Mouse (Mus musculus) layer of hippocampus, postnatal 25 days (tissue): ENCODE measurements around the gene Rars2. TPM values are rescaled to one million over a fixed set of nuclear protein-coding genes. Genes with fewer than 3 reads are reported as not detected.
"Not testable (repeated sequence)": the region's sequence is repeated elsewhere in the genome, so short reads cannot be mapped to it uniquely, and the experiment has no call there.

Source experiments
- DNase-seq, 2 experiments: peaks; one replicate each; pipeline ENCODE4 v3.0.0; 2022; ENCODE audit warnings: mixed read lengths in 2 of 2, low spot score in 1 of 2; ENCODE audit errors: extremely low spot score in 1 of 2
- total RNA-seq, 2 experiments: library from RNA; stranded (reverse); gene quantifications; 2 replicates each; pipeline ENCODE4 v1.2.3; 2021

The Rars2 gene
- 10 to 100 TPM; 22.6 to 33.8 TPM for total RNA-seq

DNA sequence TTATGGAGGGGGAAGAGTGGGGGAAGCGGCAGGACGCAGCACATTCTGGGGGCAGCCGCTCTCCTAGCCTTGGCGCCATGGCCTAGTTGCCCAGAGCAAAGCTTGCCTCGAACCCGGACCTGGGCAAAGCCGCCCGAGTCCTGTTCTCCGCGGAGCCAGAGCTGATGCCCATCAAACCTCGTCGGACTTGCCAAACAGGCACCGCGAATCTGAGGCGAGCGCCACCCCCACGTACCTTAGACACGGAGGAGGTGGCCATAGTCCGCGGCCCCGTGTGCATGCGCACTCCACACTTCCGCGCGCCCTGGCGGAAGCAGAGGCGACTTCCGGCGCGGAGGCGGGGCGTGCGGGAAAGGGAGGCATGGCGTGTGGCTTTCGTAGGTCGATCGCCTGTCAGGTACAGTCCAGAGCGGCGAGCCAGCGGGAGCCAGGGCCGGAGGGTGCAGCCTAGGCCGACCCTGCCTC is at the start of gene Rars2, which contains the start of gene Orc3:
Rars2 (plus strand) TSS at position 328 of the 465 bp plus-strand sequence.
Orc3 (minus strand) TSS at position 315 of the 465 bp plus-strand sequence.
- DNase-seq, result peak; percentile 87 to 89

DNA sequence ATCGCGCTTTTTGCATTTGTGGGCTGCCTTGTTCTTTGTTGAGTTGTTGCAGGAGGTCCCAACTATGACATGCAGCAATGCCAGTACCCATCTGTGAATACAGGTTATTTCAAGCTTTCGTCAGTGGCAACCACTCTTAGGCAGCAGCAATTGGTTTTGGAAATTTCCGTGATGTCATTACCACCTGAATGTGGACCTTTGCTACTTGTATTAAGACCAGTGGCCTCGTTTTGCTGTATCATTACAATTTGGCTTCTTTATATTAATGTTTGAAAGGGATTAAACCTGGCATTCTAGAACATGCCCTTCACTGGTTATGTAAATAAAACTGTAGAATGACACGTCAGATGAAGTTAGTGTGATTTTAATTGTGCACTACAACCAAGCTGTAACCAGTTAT is 48.5 kb upstream of the Rars2 start:
- DNase-seq, result no peak

DNA sequence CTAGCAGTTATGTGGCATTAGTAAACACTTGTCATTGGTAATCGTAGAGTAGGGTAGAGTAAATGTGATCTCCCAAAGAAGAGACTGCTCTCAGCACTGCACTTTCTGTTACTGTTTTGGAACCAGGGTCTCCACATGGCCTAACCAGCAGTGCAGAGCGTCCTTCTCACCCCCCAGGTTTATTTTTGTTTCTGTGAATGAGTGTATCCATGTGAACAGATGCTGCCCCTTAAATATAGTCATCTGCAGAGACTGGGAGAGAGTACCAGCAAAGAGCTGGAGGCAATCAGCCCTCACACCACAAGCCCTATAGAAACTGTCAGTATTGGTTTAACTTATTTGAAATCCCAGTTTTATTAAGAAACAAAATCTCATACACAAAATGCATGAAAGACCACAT is 41.9 kb upstream of the Rars2 start:
- no peak for DNase-seq

DNA sequence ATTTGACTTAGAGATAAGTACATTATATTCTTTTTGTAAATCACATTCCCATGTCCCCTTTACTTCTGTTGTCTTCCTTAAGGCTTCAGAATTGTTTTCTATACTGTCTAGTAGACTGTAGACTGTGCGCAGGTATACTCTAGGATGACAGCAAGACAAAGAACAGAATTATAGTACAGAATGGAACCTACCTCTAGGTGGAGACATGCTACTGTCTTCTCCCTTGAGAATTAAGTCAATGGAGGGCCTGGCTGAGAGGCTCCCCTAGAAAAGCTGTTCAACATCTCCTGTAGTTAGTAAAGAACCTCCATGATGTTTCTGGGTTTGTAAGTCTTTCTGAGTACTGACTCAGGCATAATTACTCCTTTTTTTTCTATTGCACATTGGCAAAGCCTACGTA is 37.7 kb upstream of the Rars2 start:
- DNase-seq, result no peak

DNA sequence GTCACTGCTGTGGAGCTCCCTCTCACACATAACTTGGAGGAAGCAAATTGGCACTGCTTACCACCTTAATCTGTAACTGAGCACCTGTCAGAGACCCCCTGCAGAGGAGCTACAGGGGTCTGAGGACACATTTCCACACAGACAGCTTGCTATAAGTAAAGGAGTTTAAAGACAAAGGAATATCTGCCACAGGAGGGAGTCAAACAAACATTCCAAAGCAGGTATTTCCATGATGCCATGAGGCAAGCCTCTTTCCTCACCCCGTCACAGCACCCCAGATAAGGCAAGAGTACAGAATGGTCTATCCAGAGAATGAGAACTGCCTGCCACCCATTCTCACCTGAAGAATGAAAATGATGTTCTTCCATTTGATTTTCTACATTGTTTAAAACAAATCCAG is 35.5 kb upstream of the Rars2 start:
- no peak for DNase-seq

DNA sequence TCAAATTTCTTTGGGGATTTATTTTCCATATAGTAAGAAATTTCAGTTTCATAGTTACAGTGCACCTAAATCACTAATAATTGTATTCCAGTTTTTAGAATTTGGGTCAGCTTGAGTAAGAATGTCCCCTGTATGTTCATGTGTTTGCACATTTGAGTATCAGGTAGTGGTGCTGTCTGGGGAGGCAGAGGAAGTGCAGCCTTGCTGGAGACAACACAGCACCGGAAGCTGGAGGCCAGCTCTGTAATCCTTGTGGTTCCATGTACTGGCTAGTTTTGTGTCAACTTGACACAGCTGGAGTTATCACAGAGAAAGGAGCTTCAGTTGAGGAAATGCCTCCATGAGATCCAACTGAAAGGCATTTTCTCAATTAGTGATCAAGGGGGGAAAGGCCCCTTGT is 33.3 kb upstream of the Rars2 start:
- not testable (repeated sequence) for DNase-seq

DNA sequence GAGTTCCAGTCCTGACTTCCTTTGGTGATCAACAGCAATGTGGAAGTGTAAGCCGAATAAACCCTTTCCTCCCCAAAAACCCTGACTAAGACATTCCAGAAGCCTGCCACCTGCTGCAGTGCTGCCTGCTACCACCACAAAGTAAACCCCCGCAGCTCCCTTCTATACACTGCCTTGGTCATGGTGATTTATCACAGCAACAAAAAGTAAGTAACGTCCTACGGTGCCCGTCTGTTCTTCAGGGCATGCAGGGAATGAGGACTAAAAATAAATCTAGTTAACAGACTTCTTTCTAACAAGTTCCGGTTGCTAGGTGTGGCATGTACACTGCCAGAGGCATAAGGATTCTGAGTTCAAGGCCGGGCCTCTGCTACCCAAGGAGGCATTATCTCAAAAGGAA is 32.8 kb upstream of the Rars2 start:
- no peak for DNase-seq

DNA sequence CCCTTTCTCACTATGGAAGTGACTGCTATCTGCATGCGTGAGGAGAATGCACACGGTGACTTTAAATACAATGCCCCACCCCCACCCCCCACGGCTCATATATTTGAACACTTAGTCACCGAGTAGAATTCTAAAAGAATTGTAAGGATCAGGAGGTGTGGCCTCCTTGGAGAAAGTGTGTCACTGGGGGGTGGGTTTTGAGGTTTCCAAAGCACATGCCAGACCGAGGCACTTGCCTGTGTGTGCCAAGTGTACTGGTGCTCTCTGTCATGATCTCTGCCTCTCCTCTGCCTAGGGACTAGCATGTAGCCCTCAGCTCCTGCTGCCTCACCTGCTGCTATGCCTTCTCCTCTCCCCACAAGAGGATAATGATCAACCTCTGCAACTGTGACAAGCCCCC is 32.3 kb upstream of the Rars2 start:
- no peak for DNase-seq

DNA sequence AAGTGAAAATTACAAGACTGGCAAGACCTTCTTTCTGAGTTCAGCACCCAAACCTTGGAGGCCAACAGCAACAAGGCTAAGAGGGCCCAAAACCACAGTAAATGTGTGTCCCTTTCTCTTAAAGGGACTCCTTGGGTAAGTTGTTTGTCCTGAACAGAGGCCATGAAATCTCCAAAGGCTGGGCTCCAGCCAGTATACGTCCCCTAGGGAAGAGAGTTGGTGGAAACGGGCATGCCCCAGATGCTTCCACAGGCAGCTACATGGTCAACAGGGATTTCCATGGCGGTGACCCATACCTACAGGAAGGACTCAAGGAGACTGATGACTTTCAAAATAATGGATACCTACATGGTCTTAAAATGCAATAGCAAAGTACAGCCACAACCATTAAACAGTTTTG is 31.3 kb upstream of the Rars2 start:
- no peak for DNase-seq

DNA sequence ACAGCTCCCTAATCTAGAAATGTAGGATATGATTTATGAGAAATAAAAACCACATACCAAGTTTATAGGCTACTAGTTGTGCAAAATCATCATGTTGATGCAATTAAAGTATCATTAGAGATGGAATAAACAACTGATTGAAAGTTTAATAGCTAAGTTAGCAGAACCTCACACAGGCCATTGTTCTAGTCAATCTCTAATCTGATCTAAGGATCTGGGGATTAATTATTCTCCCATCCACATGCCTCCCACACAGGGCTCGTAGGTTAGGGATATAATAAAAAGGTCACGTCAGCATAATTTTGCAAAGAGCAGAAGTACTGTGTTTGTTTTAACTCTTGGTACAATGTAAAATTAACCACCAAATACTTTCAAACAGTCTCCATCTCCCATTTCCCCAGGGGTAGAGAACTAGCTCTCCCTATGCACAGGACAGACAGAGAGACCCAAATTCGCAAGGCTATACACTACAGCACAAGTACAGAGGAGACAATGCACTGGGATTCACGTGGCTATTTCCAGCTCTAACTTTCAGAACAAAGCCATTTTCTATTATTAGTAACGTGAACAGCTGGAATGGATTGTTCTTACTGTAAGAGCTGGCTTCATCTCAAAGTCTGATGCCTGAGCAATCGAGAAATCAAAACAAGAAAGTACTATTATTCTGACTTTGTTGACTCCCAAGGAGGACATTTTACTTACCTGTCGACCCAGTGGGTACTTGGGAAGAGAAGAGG is 29.7 kb upstream of the Rars2 start:
- DNase-seq, result no peak

DNA sequence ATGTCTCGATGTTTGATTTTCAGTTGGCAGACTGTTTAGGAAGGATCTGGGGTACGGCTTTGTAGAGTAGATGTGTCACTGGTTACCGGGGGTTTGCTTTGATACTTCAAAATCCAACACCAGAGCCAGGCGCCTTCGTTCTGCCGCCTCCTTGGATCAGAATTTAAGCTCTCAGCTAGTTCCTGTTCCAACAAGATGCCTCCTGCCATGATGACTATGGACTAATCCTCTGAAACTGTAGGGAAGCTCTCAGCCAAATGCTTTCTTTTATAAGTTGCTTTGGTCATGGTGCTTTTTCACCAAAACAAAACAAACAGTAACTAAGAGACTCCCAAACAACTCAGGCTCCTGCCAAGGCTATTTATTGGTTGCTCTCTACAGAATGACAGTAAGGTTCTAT is 11.6 kb upstream of the Rars2 start:
- no peak for DNase-seq

DNA sequence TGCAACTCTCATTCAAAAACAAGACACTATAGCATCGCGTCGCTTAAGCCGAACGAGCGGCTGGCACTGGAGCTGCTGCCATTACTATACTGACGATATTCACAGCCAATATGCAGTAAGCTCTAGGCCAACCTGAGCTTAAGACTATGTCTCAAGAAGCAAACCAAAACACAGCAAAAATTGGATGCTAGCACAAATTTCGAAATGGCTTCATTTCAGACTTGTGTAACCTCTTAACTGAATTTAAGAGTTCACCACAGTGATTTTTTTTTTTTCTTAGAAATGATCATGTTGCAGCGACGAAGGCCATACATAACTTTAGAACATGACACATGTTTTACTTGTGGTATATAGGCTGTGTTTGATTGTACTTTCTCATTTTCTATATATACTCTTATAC is 8.1 kb upstream of the Rars2 start:
- DNase-seq, result no peak

DNA sequence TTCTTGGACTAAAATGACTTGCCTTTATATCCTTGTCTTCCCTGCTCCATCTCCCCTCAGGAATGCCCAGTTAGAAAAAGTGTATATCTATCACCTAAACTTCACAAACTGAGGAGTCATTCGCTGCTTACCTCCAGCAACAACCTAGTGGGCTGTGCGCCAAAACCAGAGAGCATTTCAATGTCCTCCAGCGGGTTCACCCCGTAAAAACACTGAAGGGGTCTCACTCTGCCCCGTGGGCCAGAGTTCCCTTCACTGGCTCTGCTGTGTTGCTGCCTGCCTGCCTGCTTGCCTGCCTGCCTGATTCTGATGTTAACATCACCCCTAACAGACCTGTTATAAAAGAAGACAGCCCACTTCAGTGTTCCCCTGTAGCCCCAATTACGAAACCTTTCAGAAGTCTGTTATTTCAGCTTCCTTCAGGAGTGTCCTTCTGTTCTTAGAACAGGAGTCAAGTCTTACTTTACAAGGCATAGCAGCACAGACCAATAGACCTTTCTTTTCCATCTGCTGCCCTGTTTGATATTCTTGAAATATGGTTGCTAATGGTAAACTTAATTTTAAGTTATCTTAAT is 1.1 kb upstream of the Rars2 start:
- DNase-seq, result no peak

DNA sequence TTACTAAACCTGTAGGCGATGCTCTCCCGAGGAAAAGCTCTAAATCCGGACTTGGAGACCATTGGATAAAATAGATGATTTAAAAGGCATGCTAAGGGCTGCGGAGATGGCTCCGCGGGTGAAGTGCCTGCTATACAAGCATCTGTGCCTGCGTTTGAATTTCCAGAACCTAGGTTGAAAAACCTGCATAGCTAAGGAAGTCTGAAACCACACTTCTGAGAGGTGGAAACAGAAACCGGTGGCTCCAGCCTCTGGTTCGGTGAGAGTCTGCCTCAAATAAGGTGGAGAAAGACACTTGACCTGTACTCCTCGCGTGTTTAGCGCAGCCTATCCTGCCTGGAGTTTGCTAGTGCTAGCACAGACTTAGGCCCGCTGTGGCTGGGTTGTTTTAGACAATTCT is 546 bp downstream of the Rars2 start:
- DNase-seq, result peak in 1 of 2 experiments; percentile 13

DNA sequence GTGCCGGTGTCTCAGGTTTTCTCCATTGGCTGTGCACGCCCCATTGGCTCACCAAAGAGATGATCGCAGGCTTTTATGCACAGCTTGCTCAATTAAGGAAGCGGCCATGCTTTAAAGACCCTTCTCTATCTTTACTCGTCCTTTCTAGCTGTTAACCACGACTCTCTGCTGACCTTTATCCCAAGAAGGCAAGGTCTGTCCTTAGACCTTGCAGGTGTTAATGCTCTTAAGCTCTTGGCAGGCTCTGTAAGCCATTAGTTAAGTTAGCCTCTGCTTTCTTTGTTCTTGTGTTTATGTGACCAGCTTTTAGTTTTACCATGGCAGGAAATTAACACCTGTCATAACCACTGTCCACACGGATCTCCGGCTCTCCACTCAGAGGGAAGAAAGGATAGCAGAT is 1.4 kb downstream of the Rars2 start:
- DNase-seq, result no peak

DNA sequence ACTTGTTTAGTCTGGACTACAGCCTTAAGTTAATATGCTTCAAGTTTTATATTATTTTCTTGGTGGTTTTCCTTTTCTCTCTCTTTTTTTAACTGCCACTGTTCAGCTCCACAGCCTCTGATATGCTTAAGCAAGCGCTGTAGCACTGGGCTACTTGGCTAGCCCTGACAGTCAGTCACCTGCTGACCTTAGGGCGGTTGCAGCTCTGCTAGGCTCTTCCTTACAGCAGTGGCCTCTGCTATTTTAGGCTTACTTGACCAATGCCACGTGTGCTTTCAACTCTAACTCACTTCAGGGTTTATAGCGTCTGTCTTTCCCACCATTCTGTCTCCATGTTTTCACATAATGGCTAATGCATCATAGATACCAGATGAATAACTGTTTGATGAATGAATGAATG is 10.8 kb downstream of the Rars2 start:
- no peak for DNase-seq

DNA sequence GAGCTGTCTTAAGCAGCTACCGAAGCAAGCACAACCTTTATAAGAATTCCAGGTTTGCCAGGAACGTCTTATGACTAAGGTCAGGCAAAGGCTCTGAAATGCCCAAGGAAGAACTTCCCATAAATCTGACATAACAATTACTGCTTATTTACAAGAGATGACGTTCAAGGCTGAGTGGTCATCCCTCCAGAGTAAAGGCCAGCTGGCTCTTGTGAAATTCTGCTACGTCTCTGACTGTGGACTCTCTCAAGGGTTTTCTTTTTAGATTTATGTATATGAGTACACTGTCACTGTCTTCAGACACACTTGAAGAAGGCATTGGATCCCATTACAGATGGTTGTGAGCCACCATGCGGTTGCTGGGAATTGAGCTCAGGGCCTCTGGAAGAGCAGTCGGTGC is 11.6 kb downstream of the Rars2 start:
- DNase-seq, result no peak

DNA sequence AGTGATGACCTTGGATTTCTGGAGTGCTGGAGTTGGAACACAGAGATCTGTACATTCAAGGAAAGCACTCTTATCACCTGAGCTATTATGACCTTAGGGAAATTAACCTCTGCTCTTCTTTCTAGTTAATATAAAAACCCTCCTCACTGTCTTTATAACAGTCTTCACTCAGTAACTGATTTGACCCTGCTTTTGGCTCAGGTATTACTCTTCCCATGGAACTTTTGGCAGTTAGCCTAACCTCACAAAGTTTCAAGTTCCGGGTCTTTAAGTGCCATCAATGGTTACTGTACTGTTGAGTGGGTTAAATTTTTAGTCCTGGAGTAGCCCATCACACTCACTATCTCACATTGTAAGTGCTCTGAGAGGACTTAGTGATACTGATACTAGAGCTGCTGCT is 15.2 kb downstream of the Rars2 start:
- DNase-seq, result no peak

DNA sequence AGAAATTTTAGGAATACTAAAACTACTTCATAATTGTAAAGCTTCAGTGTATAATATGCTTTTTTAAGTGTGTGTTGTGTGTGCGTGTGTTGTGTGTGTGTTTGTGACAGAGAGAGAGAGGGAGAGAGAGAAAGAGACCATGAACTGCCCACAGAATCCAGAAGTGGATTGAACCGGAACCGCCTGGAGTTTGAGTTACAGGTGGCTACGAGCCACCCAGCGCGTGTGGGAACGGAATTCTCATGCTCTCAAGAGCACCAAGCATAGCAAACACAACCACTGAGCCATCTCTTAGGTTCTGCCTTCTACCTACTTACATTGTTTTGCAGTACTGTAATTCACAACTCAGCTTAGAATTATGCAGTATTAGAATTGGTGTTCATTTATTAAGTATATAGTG is 19.4 kb downstream of the Rars2 start:
- DNase-seq, result no peak

DNA sequence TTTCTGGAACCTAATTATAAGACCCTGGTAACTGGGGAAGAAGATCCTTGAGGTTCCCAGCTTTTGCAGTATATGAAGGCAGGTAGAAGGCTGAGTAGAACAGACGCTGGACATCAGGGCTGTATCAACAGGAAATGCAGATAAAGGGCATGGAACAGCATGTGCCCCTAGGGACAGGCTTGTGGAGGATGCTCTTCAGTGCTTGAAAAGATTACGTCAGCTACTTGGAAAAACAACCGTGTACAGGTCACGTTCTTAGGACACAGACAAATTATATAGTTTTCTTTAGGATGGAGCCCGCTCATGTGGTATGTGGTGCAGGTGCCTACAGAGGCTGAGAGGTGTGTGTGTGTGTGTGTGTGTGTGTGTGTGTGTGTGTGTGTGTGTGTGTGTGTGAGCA is 21.3 kb downstream of the Rars2 start:
- no peak for DNase-seq

DNA sequence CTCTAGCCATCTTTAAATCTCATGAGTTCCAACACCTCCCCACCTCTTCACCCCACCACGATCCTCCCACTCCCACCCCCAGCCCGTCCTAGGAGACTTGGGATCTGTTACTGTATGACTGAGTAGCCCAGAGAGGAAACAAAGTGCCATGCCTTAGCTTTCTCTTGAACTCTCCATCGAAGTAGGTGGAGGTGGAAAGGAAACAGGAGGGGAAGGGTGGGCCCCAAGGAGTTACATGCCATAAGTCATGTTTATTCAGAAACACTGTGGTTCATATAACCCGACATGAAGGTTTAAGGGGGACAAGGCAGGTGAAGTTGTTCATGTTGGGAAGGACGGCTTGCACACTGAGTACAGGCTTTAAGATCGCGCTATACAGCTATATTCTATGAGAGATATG is 22.6 kb downstream of the Rars2 start:
- DNase-seq, result no peak

DNA sequence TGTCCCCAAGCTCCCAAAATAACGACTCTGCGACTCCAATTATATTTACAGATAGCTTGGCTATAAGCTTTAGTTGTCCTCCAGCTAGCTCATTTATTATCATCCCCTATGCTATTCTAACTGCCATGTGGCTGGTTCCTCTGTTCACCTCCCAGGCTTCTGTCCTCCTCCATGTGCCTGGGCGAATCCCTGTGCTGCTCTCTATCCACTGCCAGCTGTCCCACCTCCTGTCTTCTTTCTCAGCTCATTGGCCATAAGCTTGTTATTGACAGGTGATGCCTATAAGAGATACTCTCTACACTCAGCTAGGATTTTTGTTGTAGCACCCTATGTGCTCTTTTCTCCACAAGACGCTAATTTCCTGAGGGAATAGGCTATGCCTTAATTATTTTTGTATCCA is 23.1 kb downstream of the Rars2 start:
- DNase-seq, result no peak
